Mouse (Mus musculus) T-helper 2 cell (primary cell): ENCODE data around the gene Dmap1.

Source experiments
- in situ Hi-C: fragments of 300-600 bp; cut with MboI, MseI; formaldehyde crosslinking; loops from one replicate; pipeline ENCODE4 v1.15.1; 2025; ENCODE audit warnings: high pct_unique_total_duplicates

The Dmap1 gene

GRCm38 (mm10) chr4:117656961-117657360 is 25.1 kb downstream of the Dmap1 start:
- in situ Hi-C loops: no loop called here

DNA sequence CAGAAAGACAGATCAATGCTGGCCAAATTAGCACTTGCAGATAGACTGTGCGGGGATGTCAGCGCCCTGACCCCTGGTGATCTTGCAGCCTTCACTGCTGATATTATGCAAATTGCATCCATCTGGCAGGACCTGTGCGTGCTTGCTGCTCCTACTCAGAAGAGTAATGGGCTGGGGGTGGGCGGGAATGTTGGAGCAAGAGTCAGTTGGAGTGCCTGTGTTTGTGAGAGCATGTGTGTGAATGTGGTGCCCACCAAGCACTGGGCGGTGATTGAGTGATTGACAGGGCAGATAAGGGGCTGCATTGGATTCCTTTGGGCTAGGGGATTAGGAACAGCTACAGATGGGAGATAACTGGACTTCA is 26.6 kb downstream of the Dmap1 start:
- in situ Hi-C loops: no loop called here

DNA sequence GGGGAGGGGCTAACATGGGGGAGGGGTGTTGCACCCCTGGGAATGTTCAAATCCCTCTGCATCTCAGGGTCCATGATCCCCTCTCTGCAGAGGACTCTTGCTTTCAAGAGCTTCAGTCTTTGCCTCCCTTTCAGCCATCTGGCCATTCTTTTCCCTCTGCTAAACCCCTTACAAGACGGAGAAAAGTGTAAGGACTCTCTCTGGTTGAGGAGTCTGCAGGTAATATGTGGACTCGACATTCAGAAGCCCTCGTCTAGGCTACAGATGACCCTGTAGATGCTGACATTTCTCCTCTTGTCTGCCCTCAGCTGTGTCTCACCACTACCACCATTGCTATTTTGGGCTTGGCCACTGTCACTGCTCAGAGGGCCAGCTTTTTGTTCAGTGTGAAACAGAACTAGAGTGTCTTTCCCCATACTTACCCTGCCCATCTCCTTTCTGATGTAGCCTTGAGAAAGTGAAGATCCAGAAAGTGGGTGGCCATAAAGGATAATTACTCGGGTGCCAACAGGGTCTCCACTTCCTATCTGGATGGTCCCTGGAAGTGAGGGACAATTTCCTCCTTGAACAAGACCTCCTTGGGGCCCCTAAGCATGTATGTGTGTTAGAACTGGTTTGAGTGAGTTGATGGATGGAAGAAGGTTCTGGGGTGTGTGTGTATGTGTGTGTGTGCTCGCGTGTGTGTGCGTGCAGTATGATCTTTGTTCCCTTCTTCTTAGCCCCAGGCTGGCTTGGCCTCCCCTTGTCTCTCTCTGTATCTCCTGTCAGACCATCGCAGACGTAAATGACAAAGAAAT is 27.2 kb downstream of the Dmap1 start:
- in situ Hi-C loops: no loop called here

DNA sequence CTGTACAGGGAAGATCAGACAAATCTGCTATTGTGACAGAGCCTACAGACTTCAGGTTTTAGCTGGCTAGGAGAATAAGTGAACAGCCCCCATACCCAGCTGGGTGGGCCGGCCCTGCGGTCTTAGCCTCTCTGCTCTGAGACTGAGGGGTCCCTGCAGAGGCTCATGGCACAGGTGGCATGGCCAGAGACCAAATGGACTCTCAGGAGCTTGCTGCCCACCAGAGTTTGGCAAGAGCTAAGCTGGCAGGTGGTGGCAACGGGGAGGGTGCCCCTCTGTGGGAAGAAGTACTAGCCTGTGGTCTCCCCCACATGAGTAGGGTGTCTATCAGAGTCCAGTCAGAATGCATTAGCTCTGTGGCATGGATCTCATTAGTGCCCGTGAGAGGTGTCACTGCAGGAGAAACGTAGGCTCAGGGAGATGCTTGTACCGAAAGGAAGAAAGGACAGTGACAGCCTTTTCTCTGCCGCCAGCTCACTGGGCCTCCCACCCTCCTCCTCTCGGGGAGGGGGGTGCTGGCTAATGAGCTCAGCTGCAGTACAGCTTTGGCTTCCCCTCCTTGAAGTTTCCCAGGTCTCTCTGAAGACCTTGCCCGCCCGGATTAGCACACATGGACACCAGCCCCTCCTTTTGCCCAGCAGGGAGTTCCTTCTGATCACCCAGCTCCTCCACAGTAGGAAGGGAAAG is 27.9 kb downstream of the Dmap1 start:
- in situ Hi-C loops: no loop called here

DNA sequence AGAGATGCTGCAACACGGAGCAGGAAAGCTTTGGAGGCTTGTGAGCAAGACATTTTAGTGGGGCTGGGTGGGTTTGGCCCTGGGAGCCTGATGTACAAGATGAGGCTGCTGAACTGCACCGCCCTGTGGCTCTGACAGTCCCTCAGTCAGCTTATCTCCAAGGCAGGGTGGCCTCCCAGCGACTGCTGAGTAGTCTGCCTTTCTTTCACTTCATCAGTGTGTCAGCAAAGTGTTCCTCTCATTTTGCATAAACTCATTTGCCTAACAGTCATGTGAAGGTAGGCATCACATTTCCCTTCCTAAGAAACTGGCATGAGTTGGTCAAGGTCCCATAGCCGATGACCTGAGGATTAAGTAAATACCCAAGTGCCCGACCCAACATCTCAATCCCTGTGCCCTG is 29.3 kb downstream of the Dmap1 start:
- in situ Hi-C loops: no loop called here

DNA sequence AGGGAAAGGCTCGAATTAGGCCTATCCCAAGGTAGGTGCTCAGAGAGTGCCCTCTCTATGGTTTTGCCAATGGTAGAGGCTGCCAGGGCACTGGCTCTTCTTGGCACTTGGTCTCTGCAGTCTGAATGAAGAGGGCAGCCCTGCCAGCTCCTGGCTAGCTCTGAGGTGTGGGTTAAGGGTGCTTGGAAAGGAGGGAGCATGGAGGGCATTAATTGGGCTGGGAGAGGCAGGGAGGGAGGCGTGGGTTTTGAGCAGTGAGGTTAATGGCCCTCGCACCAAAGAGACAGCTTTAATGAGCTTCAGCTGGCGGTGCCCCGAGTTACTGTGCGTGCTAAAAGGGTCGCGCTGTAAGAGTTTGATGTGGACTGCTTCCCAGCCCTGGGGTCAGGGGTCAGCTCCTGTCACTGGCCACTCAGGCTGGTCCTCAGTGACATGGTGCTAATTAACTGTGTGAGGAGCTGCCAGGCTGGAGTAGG is 30.4 kb downstream of the Dmap1 start:
- in situ Hi-C loops: no loop called here

DNA sequence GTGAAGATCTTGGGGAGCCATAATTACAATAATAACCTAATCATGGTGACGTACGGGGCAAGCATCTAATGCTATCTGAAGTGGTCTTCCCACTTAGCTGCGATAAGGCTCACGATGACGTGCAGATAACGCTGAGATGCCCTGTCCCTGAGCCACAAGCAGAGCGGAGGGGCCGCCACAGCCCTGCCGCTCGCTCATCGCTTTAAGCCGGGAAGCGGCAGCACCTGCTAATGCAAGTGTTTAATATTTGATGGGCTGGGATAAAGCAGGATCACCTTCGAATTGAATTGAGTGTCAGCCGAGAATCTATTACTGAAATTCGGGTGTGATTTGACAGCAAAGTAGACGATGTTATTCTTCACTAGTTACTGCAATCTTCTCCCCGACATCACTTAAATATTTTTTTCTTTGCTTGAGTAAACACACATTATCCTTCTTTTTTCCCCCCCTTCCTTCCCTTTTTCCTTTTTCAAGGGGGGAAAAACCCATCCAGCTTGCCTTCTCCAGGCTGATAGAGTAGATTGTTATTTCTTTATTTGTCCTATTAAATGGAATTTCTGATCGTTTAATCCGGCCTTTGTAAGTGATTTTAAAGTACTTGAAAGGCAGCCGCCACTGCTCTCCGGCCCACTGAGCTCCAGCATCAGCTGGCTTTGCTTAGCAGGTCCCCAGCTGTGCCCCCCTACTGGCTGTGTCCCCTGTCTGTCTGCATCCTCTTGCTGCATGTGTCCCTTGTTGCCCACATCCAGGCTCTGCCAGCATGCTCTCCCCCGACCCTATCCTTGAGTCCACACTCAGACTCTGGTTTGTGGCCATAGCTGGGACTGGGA is 34.9 kb downstream of the Dmap1 start:
- in situ Hi-C loops: no loop called here

GRCm38 (mm10) chr4:117646496-117646895 is 35.6 kb downstream of the Dmap1 start:
- in situ Hi-C loops: no loop called here

DNA sequence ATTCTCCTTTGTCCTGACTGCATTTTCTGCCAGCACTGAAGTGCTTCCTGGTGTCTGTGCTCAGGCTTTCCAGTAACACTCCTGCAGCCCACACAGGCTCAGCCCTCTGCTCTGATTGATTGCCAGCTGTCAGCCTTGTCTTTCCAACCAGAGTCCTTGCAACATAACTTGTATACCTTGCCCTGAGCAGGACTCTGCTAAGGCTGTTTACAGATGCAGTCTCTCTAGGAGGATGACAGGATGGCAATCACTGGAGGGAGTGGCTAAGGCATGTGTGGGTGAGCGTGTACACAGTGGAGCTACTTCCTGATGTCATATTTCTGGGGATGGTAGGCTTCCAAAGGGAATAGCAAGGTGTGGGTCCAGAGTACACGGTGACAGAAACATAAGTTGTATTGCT is 36.2 kb downstream of the Dmap1 start:
- in situ Hi-C loops: no loop called here

- in situ Hi-C loops: no loop called here
Observed at GRCm38 (mm10) chr4:117645031-117645435, 37.0 kb downstream of the Dmap1 start.

- in situ Hi-C loops: no loop called here
Observed at GRCm38 (mm10) chr4:117641804-117642203, 40.3 kb downstream of the Dmap1 start.

GRCm38 (mm10) chr4:117640925-117641703 is 41.0 kb downstream of the Dmap1 start:
- in situ Hi-C loops: no loop called here

DNA sequence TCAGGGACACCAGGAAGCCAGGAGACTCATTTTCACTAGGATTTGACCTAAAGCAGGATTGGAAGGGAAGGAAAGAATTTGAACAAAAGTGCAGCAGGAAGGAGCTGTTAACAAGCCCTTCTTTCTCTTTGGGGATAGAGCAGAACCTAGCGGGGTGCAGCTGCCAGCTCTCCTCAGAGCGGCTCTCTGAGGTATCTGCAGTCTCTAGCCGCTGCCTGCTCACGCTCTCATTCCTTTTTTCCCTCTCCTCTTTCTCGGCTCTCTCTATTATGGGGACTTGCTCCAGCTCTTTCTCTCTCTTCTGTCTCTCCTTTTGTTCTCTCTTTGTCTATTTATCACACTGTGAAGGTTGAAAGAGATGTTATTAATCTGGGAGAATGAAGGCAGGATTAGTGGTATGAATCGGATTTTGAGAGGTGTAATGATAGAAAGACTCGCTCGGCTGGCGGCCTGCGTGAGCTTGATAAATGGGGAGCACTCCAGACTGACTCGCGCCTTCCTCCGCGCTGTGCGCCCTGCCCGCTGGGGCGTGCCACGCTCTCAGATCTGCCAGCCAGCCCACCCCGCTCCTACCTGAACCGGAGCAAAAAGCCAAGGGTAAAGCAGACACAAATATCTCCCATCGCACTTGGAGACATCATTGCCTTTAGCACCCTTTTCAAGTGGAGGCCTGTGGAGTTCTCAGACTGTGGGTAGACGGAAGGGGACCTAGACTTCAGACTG is 45.0 kb downstream of the Dmap1 start:
- in situ Hi-C loops: no loop called here

- in situ Hi-C loops: no loop called here
Observed at GRCm38 (mm10) chr4:117636152-117636551, 45.9 kb downstream of the Dmap1 start.

- in situ Hi-C loops: no loop called here
Observed at GRCm38 (mm10) chr4:117634642-117635041, 47.4 kb downstream of the Dmap1 start.

DNA sequence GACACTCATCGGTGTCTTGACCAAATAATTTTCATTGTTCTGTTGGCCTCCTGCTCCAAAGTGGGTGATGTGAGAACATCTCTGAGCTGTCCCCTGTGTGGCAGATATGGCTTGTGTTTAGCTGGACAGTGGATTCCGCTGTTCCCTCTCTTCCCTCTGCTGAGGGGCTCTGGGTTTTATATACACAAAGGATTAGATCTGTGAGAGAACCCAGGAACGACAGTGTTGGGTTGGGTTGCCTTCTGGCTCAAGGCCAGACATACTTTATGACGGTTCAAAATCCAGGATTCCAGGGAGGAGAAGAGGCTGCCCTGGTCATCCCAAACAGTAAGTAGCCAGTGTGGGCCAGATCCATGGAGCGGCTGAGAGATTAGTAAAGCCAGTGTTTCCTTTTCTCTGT is 48.5 kb downstream of the Dmap1 start:
- in situ Hi-C loops: no loop called here

DNA sequence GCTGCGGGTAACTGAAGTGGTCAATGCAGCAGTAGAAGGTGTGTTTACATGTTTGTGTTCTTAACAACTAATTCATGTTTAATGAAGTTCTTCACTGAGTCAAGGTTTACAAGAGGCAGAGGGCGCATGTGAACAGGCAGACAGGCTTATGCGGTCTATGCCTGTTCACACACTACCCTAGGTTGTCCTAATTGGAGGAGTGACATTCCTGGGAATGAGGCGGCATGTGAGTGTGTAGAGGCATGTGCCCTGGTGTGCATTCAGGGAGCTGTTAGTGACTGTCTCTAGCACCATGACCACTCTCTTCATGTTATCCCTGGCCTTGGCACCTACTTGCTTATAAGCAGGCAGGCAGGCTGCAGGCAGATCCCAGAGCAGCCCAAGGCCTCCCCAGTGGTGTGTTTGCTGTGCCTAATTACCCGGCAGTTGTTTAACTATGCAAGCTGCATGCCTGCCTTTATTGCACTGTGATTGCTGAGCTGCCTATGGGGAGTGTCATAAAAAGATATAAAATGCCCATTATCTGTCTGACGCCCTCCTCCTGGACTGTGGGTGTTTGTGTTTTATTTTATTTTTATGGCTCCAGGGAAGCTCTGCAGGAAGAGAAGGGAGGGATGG is 51.9 kb downstream of the Dmap1 start:
- in situ Hi-C loops: no loop called here

GRCm38 (mm10) chr4:117628464-117628863 is 53.6 kb downstream of the Dmap1 start:
- in situ Hi-C loops: no loop called here
